Mouse (Mus musculus) thymus, adult 2 months (tissue): ENCODE data around the gene Fndc11.

Source experiments
- CTCF ChIP-seq: fragments of 200-500 bp; IDR thresholded peaks from 2 replicates; pipeline ENCODE4 v1.5.1; 2012; ENCODE audit warnings: mild to moderate bottlenecking, control low read depth, low read length, moderate library complexity, borderline replicate concordance; ENCODE audit not compliant: control insufficient read depth, poor library complexity, insufficient read depth; ENCODE audit errors: extremely low read depth
- POLR2A ChIP-seq: fragments of 200-500 bp; IDR thresholded peaks from 2 replicates; pipeline ENCODE4 v1.6.1; 2012; ENCODE audit warnings: mild to moderate bottlenecking, low read length, control low read depth, moderate library complexity; ENCODE audit not compliant: control insufficient read depth, poor library complexity, insufficient read depth; ENCODE audit errors: extremely low read depth

- TF ChIP-seq CTCF, result no peak
- TF ChIP-seq POLR2A, result no peak
Measured at GRCm38 (mm10) chr2:181216037-181216436, 3.8 kb upstream of the Fndc11 start.
